Mouse (Mus musculus): ENCODE data around the gene 1110008P14Rik. TPM values are rescaled to one million over a fixed set of nuclear protein-coding genes. Genes with fewer than 3 reads are reported as not detected.

Gene 1110008P14Rik
- polyA plus RNA-seq, 1 experiment, result 1,007 TPM

- Histone ChIP-seq H3K4me3 (ENCODE audit: insufficient read depth, low read length) (peak within 1 kb of the TSS; percentile 97), H3K27ac (ENCODE audit: insufficient read depth, low read length) (peak within 1 kb of the TSS; percentile 76), H3K4me1 (ENCODE audit: control insufficient read depth, insufficient read depth, low read length) (peaks cover 1% of the 10 kb centered on the region)
- peak; percentile 61; the same call in 1 of the 2 replicates for TF ChIP-seq POLR2A (IDR thresholded peaks at IDR 0.05; ENCODE audit: extremely low read depth, insufficient read depth, low read length)
- TF ChIP-seq CTCF (IDR thresholded peaks at IDR 0.05; ENCODE audit: extremely low read depth, insufficient read depth, low read length), result no peak
Measured at GRCm38 (mm10) chr2:32395484-32395945, 13.8 kb upstream of the 1110008P14Rik start, which contains the start of gene Ptges2. Ptges2 (plus strand) TSS chr2:32395896.

GRCm38 (mm10) chr2:32394973-32395372 lies 13.2 kb upstream of the 1110008P14Rik start:
- Histone ChIP-seq H3K27ac (ENCODE audit: insufficient read depth, low read length) (no peak overlapping the region), H3K4me1 (ENCODE audit: control insufficient read depth, insufficient read depth, low read length) (peaks cover 1% of the 10 kb centered on the region), H3K4me3 (ENCODE audit: insufficient read depth, low read length) (peak overlapping the region; percentile 97)
- no peak for TF ChIP-seq POLR2A (IDR thresholded peaks at IDR 0.05; ENCODE audit: extremely low read depth, insufficient read depth, low read length)
- TF ChIP-seq CTCF (IDR thresholded peaks at IDR 0.05; ENCODE audit: extremely low read depth, insufficient read depth, low read length), result peak; percentile 24; the same call in 1 of the 2 replicates

DNA sequence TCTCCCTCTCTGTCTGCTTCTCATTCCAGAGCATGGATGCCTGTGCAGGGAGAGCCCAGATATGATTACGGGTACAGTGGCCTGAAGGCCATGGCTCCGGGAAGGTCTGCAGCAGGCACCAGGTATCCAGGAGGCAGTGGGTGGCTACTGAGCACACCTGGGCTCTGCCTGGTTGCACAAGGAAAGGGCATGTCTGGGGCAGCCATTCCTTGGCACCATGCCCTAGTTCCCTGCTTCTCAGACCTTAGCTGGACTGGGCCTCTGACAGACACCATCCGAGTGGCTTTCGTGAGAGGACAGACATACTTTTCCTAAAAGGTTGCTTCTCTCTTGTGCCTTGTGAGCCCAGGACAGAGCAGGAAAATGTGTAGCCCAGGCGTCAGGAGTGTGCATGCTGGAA lies 10.3 kb upstream of the 1110008P14Rik start:
- H3K4me3 ChIP-seq (ENCODE audit: insufficient read depth, low read length), result no peak overlapping the region

DNA sequence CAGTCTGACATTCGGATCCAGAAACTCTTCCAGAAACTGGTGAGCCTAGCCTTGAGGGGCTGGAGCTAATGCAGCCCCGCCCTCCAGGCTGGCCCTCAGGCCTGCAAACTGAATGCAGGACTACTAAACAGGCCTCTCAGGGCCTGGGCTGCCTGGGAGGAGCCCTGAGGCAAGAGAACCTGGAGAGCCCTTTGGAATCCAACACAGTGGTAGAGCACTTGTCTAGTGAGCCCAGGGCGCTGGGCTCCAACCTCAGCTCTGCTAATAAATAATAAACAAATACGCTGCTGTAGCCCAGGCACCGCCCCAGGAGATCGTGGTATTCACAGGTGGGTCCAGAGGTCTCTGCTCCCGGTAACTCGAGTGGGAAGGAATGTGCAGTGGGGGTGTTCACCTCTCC lies 9.1 kb upstream of the 1110008P14Rik start:
- Histone ChIP-seq H3K27ac (ENCODE audit: insufficient read depth, low read length) (no peak overlapping the region), H3K4me1 (ENCODE audit: control insufficient read depth, insufficient read depth, low read length) (no peaks in the 10 kb centered on the region), H3K4me3 (ENCODE audit: insufficient read depth, low read length) (no peak overlapping the region)
- TF ChIP-seq CTCF (IDR thresholded peaks at IDR 0.05; ENCODE audit: extremely low read depth, insufficient read depth, low read length) (no peak), POLR2A (IDR thresholded peaks at IDR 0.05; ENCODE audit: extremely low read depth, insufficient read depth, low read length) (no peak)

More for the DNA sequence above, 10.3 kb upstream of the 1110008P14Rik start:
- Histone ChIP-seq H3K27ac (ENCODE audit: insufficient read depth, low read length) (no peak overlapping the region), H3K4me1 (ENCODE audit: control insufficient read depth, insufficient read depth, low read length) (no peaks in the 10 kb centered on the region)
- TF ChIP-seq POLR2A (IDR thresholded peaks at IDR 0.05; ENCODE audit: extremely low read depth, insufficient read depth, low read length) (no peak), CTCF (IDR thresholded peaks at IDR 0.05; ENCODE audit: extremely low read depth, insufficient read depth, low read length) (no peak)

GRCm38 (mm10) chr2:32389157-32389556 lies 7.4 kb upstream of the 1110008P14Rik start:
- TF ChIP-seq CTCF (IDR thresholded peaks at IDR 0.05; ENCODE audit: extremely low read depth, insufficient read depth, low read length), result no peak
- no peak for TF ChIP-seq POLR2A (IDR thresholded peaks at IDR 0.05; ENCODE audit: extremely low read depth, insufficient read depth, low read length)
- no peak overlapping the region for H3K4me3 ChIP-seq (ENCODE audit: insufficient read depth, low read length)

DNA sequence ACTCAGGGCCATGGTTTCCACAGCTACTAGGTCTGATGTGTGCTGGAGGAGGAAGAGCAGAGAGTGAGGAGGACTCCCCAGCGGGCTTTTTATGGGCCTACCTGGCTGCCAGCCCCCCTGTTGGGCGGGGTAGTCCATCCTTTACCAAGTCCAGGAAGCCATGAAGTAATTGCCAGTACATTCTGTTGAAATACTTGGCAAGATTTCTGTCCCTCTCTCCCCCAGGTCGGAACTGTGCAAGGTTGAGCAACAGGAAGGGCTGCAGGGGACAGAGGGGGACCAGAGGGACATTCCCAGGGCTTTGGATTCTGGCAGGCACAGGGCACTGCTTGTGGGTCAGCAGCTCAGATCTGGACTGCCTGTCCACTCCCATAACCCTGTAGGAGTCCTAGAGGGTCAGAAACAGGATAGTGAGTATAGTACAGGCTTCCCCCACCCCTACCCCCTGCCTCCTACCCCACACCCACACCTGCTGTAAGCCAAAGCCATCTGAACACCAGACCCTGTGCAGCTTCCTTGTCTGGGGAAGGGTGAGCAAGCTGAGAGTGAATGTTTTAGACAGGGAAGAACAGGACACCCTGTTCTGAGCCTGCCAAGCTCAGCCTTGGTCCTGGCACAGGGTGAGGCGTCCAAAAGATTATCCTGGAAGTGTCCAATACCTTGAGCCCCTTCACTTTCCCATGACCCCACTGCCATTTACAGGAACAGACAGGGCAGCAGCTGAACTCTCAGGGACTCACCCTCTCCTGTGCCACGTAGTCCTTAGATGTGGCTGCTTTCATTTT lies 6.2 kb upstream of the 1110008P14Rik start, which contains the start of gene Lcn2:
TSS of gene Lcn2 (minus strand) at position 547 of the 785 bp plus-strand sequence.
- no peak within 1 kb of the TSS for H3K27ac ChIP-seq (ENCODE audit: insufficient read depth, low read length)
- H3K4me3 ChIP-seq (ENCODE audit: insufficient read depth, low read length), result no peak within 1 kb of the TSS
- H3K4me1 ChIP-seq (ENCODE audit: control insufficient read depth, insufficient read depth, low read length), result no peaks in the 10 kb centered on the region
- TF ChIP-seq CTCF (IDR thresholded peaks at IDR 0.05; ENCODE audit: extremely low read depth, insufficient read depth, low read length) (no peak), POLR2A (IDR thresholded peaks at IDR 0.05; ENCODE audit: extremely low read depth, insufficient read depth, low read length) (no peak)

More at GRCm38 (mm10) chr2:32389157-32389556, 7.4 kb upstream of the 1110008P14Rik start:
- H3K4me1 ChIP-seq (ENCODE audit: control insufficient read depth, insufficient read depth, low read length), result no peaks in the 10 kb centered on the region
- H3K27ac ChIP-seq (ENCODE audit: insufficient read depth, low read length), result no peak overlapping the region

DNA sequence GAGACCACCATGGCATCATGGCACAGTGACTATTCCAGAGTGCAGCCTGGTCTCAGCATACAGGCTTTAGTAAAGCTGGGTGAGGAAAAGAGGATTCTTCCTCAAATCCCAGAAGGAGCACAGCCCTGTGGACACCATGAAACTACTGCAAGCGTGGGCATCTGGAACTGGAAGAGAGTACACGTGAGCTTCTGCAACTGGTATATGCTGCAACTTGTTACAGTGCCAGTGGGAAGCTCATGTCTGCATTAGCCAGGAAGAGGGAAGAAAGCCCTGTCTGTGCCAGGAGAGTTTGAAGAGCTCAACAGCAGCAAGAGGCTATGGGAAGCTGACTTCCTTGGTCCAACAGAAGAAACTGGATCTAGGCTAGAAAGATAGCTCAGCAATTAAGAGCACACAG lies 951 bp upstream of the 1110008P14Rik start:
- no peak for TF ChIP-seq POLR2A (IDR thresholded peaks at IDR 0.05; ENCODE audit: extremely low read depth, insufficient read depth, low read length)
- no peak for TF ChIP-seq CTCF (IDR thresholded peaks at IDR 0.05; ENCODE audit: extremely low read depth, insufficient read depth, low read length)
- no peak overlapping the region for H3K4me3 ChIP-seq (ENCODE audit: insufficient read depth, low read length)
- H3K27ac ChIP-seq (ENCODE audit: insufficient read depth, low read length), result no peak overlapping the region
- no peaks in the 10 kb centered on the region for H3K4me1 ChIP-seq (ENCODE audit: control insufficient read depth, insufficient read depth, low read length)

DNA sequence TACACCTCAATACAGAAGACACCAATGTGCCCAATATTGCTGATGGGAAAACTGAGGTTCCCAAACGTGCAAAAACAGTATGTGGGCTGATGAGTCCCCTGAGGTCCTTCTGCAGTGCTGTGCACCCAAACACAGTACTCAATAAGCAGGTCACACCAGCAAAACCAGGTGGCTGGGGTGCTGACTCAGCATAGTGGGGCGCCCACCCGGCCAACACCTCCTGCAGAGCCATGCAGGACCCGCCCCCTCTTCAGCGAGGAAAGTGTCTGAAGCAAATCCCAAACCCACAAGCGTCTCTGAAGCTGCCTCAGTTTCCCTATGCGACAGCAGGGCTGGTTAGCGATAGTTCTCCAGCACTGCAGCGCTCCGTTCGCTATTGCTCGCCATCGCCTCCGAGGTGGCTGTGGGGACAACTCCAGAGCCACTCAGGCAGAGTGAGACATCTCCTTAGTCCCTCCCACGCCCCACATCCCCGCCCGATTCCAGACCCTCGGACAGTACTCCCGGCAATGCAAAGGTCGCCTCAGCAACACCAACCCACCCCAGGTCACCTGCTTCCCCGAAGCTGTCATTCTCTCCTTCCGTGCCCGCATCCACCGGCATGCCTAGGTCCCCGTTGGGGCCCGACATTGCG lies 480 bp downstream of the 1110008P14Rik start:
- Histone ChIP-seq H3K4me3 (ENCODE audit: insufficient read depth, low read length) (peak overlapping the region; percentile 60), H3K27ac (ENCODE audit: insufficient read depth, low read length) (peak overlapping the region; percentile 4), H3K4me1 (ENCODE audit: control insufficient read depth, insufficient read depth, low read length) (peaks cover 1% of the 10 kb centered on the region; the same call in 1 of the 2 replicates)
- no peak for TF ChIP-seq CTCF (IDR thresholded peaks at IDR 0.05; ENCODE audit: extremely low read depth, insufficient read depth, low read length)
- no peak for TF ChIP-seq POLR2A (IDR thresholded peaks at IDR 0.05; ENCODE audit: extremely low read depth, insufficient read depth, low read length)

GRCm38 (mm10) chr2:32380001-32380500 lies 1.7 kb downstream of the 1110008P14Rik start:
- Histone ChIP-seq H3K27ac (ENCODE audit: insufficient read depth, low read length) (no peak overlapping the region), H3K4me1 (ENCODE audit: control insufficient read depth, insufficient read depth, low read length) (peaks cover 1% of the 10 kb centered on the region; the same call in 1 of the 2 replicates), H3K4me3 (ENCODE audit: insufficient read depth, low read length) (peak overlapping the region; percentile 60)
- TF ChIP-seq POLR2A (IDR thresholded peaks at IDR 0.05; ENCODE audit: extremely low read depth, insufficient read depth, low read length) (no peak), CTCF (IDR thresholded peaks at IDR 0.05; ENCODE audit: extremely low read depth, insufficient read depth, low read length) (no peak)
